Mouse (Mus musculus): Measurements from ENCODE around the gene Rft1. TPM values are rescaled to one million over a fixed set of nuclear protein-coding genes. Genes with fewer than 3 reads are reported as not detected.
A peak's percentile ranks its signal among the peaks of the same experiment; 100 is the strongest.

Gene Rft1
- total and polyA plus RNA-seq, 3 experiments, result 9.1 to 11.3 TPM; not detected in 1

DNA sequence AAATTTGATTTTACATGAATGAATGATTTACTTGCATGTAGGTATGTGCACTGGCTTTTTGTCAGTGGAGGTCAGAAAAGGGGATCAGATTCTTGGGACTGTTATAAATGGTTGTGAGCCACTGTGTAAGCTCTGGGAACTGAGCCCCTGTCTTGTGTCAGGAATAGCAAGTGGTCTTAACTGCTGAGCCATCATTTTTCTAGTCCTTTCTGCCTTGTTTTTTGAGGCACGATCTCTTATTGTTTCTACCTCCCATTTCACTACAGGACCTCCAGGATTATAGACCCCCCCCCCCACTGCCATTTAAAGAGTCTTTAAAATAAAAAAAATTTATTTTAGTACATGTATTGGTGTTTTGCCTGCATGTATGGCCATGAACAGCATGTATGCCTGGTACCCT, 67.7 kb downstream of the Rft1 start:
- H3K9ac ChIP-seq (ENCODE audit: control insufficient read depth, low read depth, low read length, poor library complexity, severe bottlenecking), result no peak overlapping the region
- H3K4me3 ChIP-seq (ENCODE audit: control insufficient read depth in 1 of 2, insufficient read depth in 1 of 2, low read depth in 2 of 2, low read length in 2 of 2), result no peak overlapping the region
- no peak for DNase-seq (ENCODE audit: low read depth, low spot score)
- H3K36me3 ChIP-seq (ENCODE audit: control insufficient read depth in 1 of 2, insufficient read depth in 2 of 2, low read length in 2 of 2), result peaks cover 4 to 23% of the 10 kb centered on the region in 2 experiments; a peak in 3 of 4 replicates
- TF ChIP-seq BHLHE40 (IDR thresholded peaks at IDR 0.05; ENCODE audit: borderline replicate concordance, low read depth, low read length) (no peak), MXI1 (IDR thresholded peaks at IDR 0.05; ENCODE audit: low read depth, low read length) (no peak), TAL1 (IDR thresholded peaks at IDR 0.05; ENCODE audit: low read length) (no peak), MAFK (IDR thresholded peaks at IDR 0.05; ENCODE audit: borderline replicate concordance, low read depth, low read length) (peak; percentile 56; the same call in 1 of the 2 replicates), NELFE (IDR thresholded peaks at IDR 0.05; ENCODE audit: low read depth, low read length) (no peak), RAD21 (IDR thresholded peaks at IDR 0.05; ENCODE audit: low read depth, low read length) (no peak), MAZ (IDR thresholded peaks at IDR 0.05; ENCODE audit: low read depth, low read length) (no peak), MYB (IDR thresholded peaks at IDR 0.05; ENCODE audit: low read depth, low read length) (no peak), RCOR1 (IDR thresholded peaks at IDR 0.05; ENCODE audit: low read depth, low read length) (no peak)
- H3K27me3 ChIP-seq (ENCODE audit: control insufficient read depth in 1 of 2, insufficient read depth in 2 of 2, low read length in 2 of 2), result no peaks in the 10 kb centered on the region
- peaks cover 61% of the 10 kb centered on the region for H3K79me2 ChIP-seq (ENCODE audit: control insufficient read depth, insufficient read depth, low read length, poor library complexity)
- H3K4me1 ChIP-seq (ENCODE audit: control insufficient read depth in 1 of 2, insufficient read depth in 2 of 2, low read length in 2 of 2), result peaks cover 13 to 21% of the 10 kb centered on the region in 2 experiments
- no peaks in the 10 kb centered on the region for H3K9me3 ChIP-seq (replicated peaks; ENCODE audit: insufficient read depth, low read length)
- no peak overlapping the region for H3K27ac ChIP-seq (ENCODE audit: control insufficient read depth, low read depth, low read length)

DNA sequence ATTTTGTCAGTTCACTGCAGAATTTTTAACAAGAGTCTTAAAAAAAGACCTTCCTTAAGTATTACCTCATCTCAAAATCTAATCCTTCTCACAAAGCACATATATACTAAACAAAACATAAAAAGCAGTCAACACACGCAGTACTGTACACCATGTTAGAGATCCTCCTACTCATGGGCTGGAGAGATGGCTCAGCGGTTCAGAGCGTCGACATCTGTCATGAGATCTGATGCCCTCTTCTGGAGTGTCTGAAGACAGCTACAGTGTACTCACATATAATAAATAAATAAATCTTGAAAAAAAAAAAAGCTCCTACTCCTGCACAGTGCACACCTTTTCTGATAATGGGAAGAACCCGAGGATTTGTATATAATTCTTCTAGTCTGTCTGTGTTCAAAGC, 68.2 kb downstream of the Rft1 start:
- no peak for TF ChIP-seq MYB (IDR thresholded peaks at IDR 0.05; ENCODE audit: low read depth, low read length)
- TF ChIP-seq MXI1 (IDR thresholded peaks at IDR 0.05; ENCODE audit: low read depth, low read length), result no peak
- no peak for TF ChIP-seq USF2 (IDR thresholded peaks at IDR 0.05; ENCODE audit: borderline replicate concordance in 1 of 2, insufficient read depth in 1 of 2, low read depth in 1 of 2, low read length in 2 of 2)
- no peak for TF ChIP-seq NRF1 (IDR thresholded peaks at IDR 0.05; ENCODE audit: insufficient read depth, low read depth, low read length, poor library complexity, severe bottlenecking)
- no peak for TF ChIP-seq POLR2AphosphoS2 (IDR thresholded peaks at IDR 0.05; ENCODE audit: low read length)
- no peak for TF ChIP-seq SIN3A (IDR thresholded peaks at IDR 0.05; ENCODE audit: low read length)
- no peak for TF ChIP-seq JUND (IDR thresholded peaks at IDR 0.05; ENCODE audit: low read depth, low read length)
- no peak for TF ChIP-seq ETS1 (IDR thresholded peaks at IDR 0.05; ENCODE audit: low read depth, low read length)
- no peak for TF ChIP-seq TBP (IDR thresholded peaks at IDR 0.05; ENCODE audit: low read depth, low read length)

More for the DNA sequence above, 68.2 kb downstream of the Rft1 start:
- DNase-seq (ENCODE audit: low read depth, low spot score), result no peak
- peaks cover 10 to 21% of the 10 kb centered on the region in 2 experiments for H3K4me1 ChIP-seq (ENCODE audit: control insufficient read depth in 1 of 2, insufficient read depth in 2 of 2, low read length in 2 of 2)
- H3K9me3 ChIP-seq (replicated peaks; ENCODE audit: insufficient read depth, low read length), result no peaks in the 10 kb centered on the region
- peaks cover 61% of the 10 kb centered on the region for H3K79me2 ChIP-seq (ENCODE audit: control insufficient read depth, insufficient read depth, low read length, poor library complexity)
- H3K27ac ChIP-seq (ENCODE audit: control insufficient read depth, low read depth, low read length), result no peak overlapping the region
- H3K36me3 ChIP-seq (ENCODE audit: control insufficient read depth in 1 of 2, insufficient read depth in 2 of 2, low read length in 2 of 2), result peaks cover 4 to 23% of the 10 kb centered on the region in 2 experiments; a peak in 3 of 4 replicates
- H3K9ac ChIP-seq (ENCODE audit: control insufficient read depth, low read depth, low read length, poor library complexity, severe bottlenecking), result no peak overlapping the region
- H3K27me3 ChIP-seq (ENCODE audit: control insufficient read depth in 1 of 2, insufficient read depth in 2 of 2, low read length in 2 of 2), result no peaks in the 10 kb centered on the region
- H3K4me3 ChIP-seq (ENCODE audit: control insufficient read depth in 1 of 2, insufficient read depth in 1 of 2, low read depth in 2 of 2, low read length in 2 of 2), result no peak overlapping the region
